Mouse (Mus musculus) macrophage (primary cell): ENCODE data around the gene Unc45b. TPM values are rescaled to one million over a fixed set of nuclear protein-coding genes. Genes with fewer than 3 reads are reported as not detected.
A peak's percentile ranks its signal among the peaks of the same experiment; 100 is the strongest.
"Not testable (repeated sequence)": the region's sequence is repeated elsewhere in the genome, so short reads cannot be mapped to it uniquely, and the experiment has no call there.

Experiments used
- H3K27ac ChIP-seq: fragments of 350-480 bp; formaldehyde crosslinking; 2 replicates; pipeline ENCODE4 v1.9.0; 2021
- H3K36me3 ChIP-seq: fragments of 350-480 bp; formaldehyde crosslinking; 2 replicates; pipeline ENCODE4 v1.9.0; 2021; ENCODE audit errors: inconsistent target
- H3K4me3 ChIP-seq: fragments of 350-480 bp; formaldehyde crosslinking; 2 replicates; pipeline ENCODE4 v1.9.0; 2021; ENCODE audit errors: inconsistent target
- H3K79me2 ChIP-seq: fragments of 350-480 bp; formaldehyde crosslinking; 2 replicates; pipeline ENCODE4 v1.9.0; 2021; ENCODE audit errors: inconsistent target
- WGBS: methylation state at CpG from one replicate; pipeline ENCODE4 v1.1.7; 2026; ENCODE audit warnings: inconsistent platforms; ENCODE audit not compliant: missing documents; 5-methylcytosine and 5-hydroxymethylcytosine counted together
- polyA plus RNA-seq: library from polyadenylated mRNA; stranded (reverse); fragments of 250-400 nt; gene quantifications from 3 replicates; pipeline ENCODE4 v1.2.4, GENCODE M21; 2018; ENCODE audit warnings: inconsistent platforms

Unc45b gene
- polyA plus RNA-seq, 1 experiment from 2014 or later = not detected

GRCm38 (mm10) chr11:82982409-82982808 lies 72.1 kb downstream of the Unc45b start:
- peaks cover 51% of the 10 kb centered on the region for H3K36me3 ChIP-seq
- H3K79me2 ChIP-seq = peaks cover 25% of the 10 kb centered on the region
- not testable (repeated sequence) for H3K27ac ChIP-seq, H3K4me3 ChIP-seq
- WGBS = 80% methylated on average over 2 of the region's 2 CpGs

GRCm38 (mm10) chr11:82983193-82983592 lies 72.8 kb downstream of the Unc45b start:
- H3K4me3 ChIP-seq = no peak overlapping the region
- H3K79me2 ChIP-seq = peaks cover 32% of the 10 kb centered on the region
- 90% methylated on average over 13 of the region's 17 CpGs for WGBS

GRCm38 (mm10) chr11:82987621-82988020 lies 77.3 kb downstream of the Unc45b start:
- H3K79me2 ChIP-seq = peaks cover 63% of the 10 kb centered on the region
- peaks cover 32% of the 10 kb centered on the region for H3K36me3 ChIP-seq
- H3K4me3 ChIP-seq = no peak overlapping the region
- 89% methylated on average over 6 of the region's 6 CpGs for WGBS
- H3K27ac ChIP-seq = no peak overlapping the region

More at GRCm38 (mm10) chr11:82983193-82983592, 72.8 kb downstream of the Unc45b start:
- Histone ChIP-seq H3K27ac (no peak overlapping the region), H3K36me3 (peaks cover 58% of the 10 kb centered on the region)

GRCm38 (mm10) chr11:82989357-82989756 lies 79.0 kb downstream of the Unc45b start:
- H3K79me2 ChIP-seq = peaks cover 63% of the 10 kb centered on the region
- 82% methylated on average over 12 of the region's 12 CpGs for WGBS
- peaks cover 23% of the 10 kb centered on the region for H3K36me3 ChIP-seq
- no peak overlapping the region for H3K27ac ChIP-seq
- H3K4me3 ChIP-seq = peak overlapping the region; percentile 58

- H3K79me2 ChIP-seq = peaks cover 55% of the 10 kb centered on the region
- H3K27ac ChIP-seq = peak overlapping the region; percentile 86
- not testable (repeated sequence) for H3K36me3 ChIP-seq
- H3K4me3 ChIP-seq = peak overlapping the region; percentile 58
- 16% methylated on average over 19 of the region's 19 CpGs for WGBS
Measured at GRCm38 (mm10) chr11:82990612-82991385, 80.4 kb downstream of the Unc45b start.

GRCm38 (mm10) chr11:82991469-82992166 lies 81.3 kb downstream of the Unc45b start, which contains the start of gene Slfn9:
TSS of gene Slfn9 (minus strand) at chr11:82991830.
- Histone ChIP-seq H3K27ac (peak within 1 kb of the TSS; percentile 86), H3K79me2 (peaks cover 46% of the 10 kb centered on the region), H3K36me3 (peaks cover 9% of the 10 kb centered on the region; the same call in 1 of the 2 replicates), H3K4me3 (peak within 1 kb of the TSS; percentile 58)
- WGBS = 6% methylated on average over 14 of the region's 14 CpGs

Other genes starting within 250 kb of the Unc45b start
- gene Cct6b, start 146.2 kb upstream of the Unc45b start, polyA plus RNA-seq = 0.10 to 0.12 TPM in 2 of 3 replicates, not detected in the other
- 17.4 to 31.8 TPM (median 19.8 TPM) in 3 replicates for gene Zfp830, start 146.2 kb upstream of the Unc45b start, polyA plus RNA-seq
- 8.5 to 10.4 TPM (median 9.2 TPM) in 3 replicates for gene Lig3, start 129.4 kb upstream of the Unc45b start, polyA plus RNA-seq
- gene Rffl, start 39.3 kb upstream of the Unc45b start, polyA plus RNA-seq = 3.1 to 7.7 TPM (median 5.0 TPM) in 3 replicates
- 6.3 to 8.1 TPM (median 7.7 TPM) in 3 replicates for gene Rad51d, start 19.9 kb upstream of the Unc45b start, polyA plus RNA-seq
- not detected in 3 replicates for gene Fndc8, start 18.4 kb upstream of the Unc45b start, polyA plus RNA-seq
- gene Nle1, start 2.1 kb upstream of the Unc45b start, polyA plus RNA-seq = 3.3 to 10.8 TPM (median 3.7 TPM) in 3 replicates
- 138 to 296 TPM (median 191 TPM) in 3 replicates for gene Slfn5, start 40.8 kb downstream of the Unc45b start, polyA plus RNA-seq
- 24.7 to 28.8 TPM (median 27.0 TPM) in 3 replicates for gene Slfn9, start 81.3 kb downstream of the Unc45b start, polyA plus RNA-seq
- gene Slfn8, start 110.3 kb downstream of the Unc45b start, polyA plus RNA-seq = 43.7 to 104 TPM (median 83.5 TPM) in 3 replicates
- 335 to 670 TPM (median 455 TPM) in 3 replicates for gene Slfn2, start 154.6 kb downstream of the Unc45b start, polyA plus RNA-seq
- 3.5 to 9.8 TPM (median 4.5 TPM) in 3 replicates for gene Slfn1, start 206.3 kb downstream of the Unc45b start, polyA plus RNA-seq